18 mouse cellular contexts compared by ENCODE assay signal in the genomic region with DNA sequence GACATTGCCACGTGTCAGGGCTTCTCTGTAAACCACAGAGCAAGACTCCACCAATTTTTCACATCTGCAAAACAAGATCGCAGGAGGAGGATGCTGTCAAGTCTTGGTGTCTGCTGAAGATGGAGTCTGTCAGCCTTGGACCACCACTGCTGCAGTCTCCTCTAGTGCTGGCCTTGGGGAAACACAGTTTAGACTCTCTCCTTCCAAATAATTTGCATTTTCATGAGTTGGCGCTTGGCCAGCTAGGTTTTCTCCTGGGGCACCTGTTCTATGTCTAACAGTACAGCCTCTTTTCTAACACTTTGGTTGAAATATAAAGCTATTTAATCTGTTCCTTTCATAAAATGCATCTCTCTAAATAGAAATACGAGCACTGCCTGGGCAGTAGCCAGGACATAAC. TPM values are rescaled to one million over a fixed set of nuclear protein-coding genes. Genes with fewer than 3 reads are reported as not detected.
A peak's percentile ranks its signal among the peaks of the same experiment; 100 is the strongest.
DNase-seq lines count a peak whose midpoint lies in the region; ATAC-seq and TF ChIP-seq lines count a peak whose summit lies in the region.
"Had no signal": no experiment of that assay in that cellular context is flagged by ENCODE, and none has a peak within 500 bp of the region (broad histone marks: within the 10 kb centered on the region; RNA-seq: fewer than 3 reads in every experiment).

No protein-coding gene starts in this region.

- TF ChIP-seq POLR2A in kidney, adult 2 months (IDR thresholded peaks at IDR 0.05; ENCODE audit: low read depth, low read length), result no peak
- no peak for TF ChIP-seq POLR2A in brain, embryonic 14.5 days (IDR thresholded peaks at IDR 0.05; ENCODE audit: borderline replicate concordance, extremely low read depth, insufficient read depth, insufficient read length, poor library complexity, severe bottlenecking)

- H3K27me3 ChIP-seq in forebrain, embryonic 15.5 days, result no peaks in the 10 kb centered on the region
- no peaks in the 10 kb centered on the region for H3K27me3 ChIP-seq in forebrain, embryonic 16.5 days (replicated peaks; ENCODE audit: control insufficient read depth, insufficient read depth, low read length)
- H3K27me3 ChIP-seq in kidney, adult 2 months (replicated peaks; ENCODE audit: control insufficient read depth, insufficient read depth, low read length), result no peaks in the 10 kb centered on the region
- no peaks in the 10 kb centered on the region for H3K27me3 ChIP-seq in kidney, embryonic 14.5 days (ENCODE audit: control insufficient read depth, insufficient read depth, low read length)
- no peaks in the 10 kb centered on the region for H3K27me3 ChIP-seq in intestine, postnatal 0 days (replicated peaks; ENCODE audit: control insufficient read depth, insufficient read depth, low read length)
- H3K27me3 ChIP-seq: embryonic facial prominence, embryonic 12.5 days; heart, embryonic 15.5 days had no signal

- intact Hi-C loops in left cerebral cortex, postnatal 14 days (cut with DNase I), result no loop called here

- WGBS in forebrain, embryonic 15.5 days, result 72% methylated on average over 4 of the region's 4 CpGs
- 60% methylated on average over 4 of the region's 4 CpGs for WGBS in forebrain, embryonic 16.5 days
- WGBS in kidney, adult 2 months, result 66% methylated on average over 4 of the region's 4 CpGs
- 83% methylated on average over 4 of the region's 4 CpGs for WGBS in kidney, embryonic 14.5 days
- 69% methylated on average over 4 of the region's 4 CpGs for WGBS in intestine, postnatal 0 days

- ATAC-seq in forebrain, embryonic 15.5 days (replicated peaks), result 0 out of 2 replicates have a peak, but pooled peaks have one; percentile 48
- no peak for ATAC-seq in forebrain, embryonic 16.5 days
- ATAC-seq in kidney, embryonic 14.5 days (ENCODE audit: low FRiP score, low TSS enrichment), result no peak
- no peak for ATAC-seq in intestine, postnatal 0 days

- TF ChIP-seq CTCF in kidney, adult 2 months (conservative IDR thresholded peaks at IDR 0.05; ENCODE audit: insufficient read depth, insufficient read length, low read depth, low read length), result no peak
- no peak for TF ChIP-seq CTCF in brain, embryonic 14.5 days (IDR thresholded peaks at IDR 0.05; ENCODE audit: borderline replicate concordance, extremely low read depth, insufficient read depth, insufficient read length)
- no peak for TF ChIP-seq CTCF in intestine, postnatal 0 days (IDR thresholded peaks at IDR 0.05; ENCODE audit: low read depth)

- H3K9ac ChIP-seq in forebrain, embryonic 15.5 days (replicated peaks), result no peak overlapping the region
- no peak overlapping the region for H3K9ac ChIP-seq in forebrain, embryonic 16.5 days (replicated peaks; ENCODE audit: low read depth, low read length)
- H3K9ac ChIP-seq in kidney, embryonic 14.5 days (ENCODE audit: low read depth, low read length), result no peak overlapping the region
- no peak overlapping the region for H3K9ac ChIP-seq in intestine, postnatal 0 days (ENCODE audit: low read depth, low read length)
- H3K9ac ChIP-seq: embryonic facial prominence, embryonic 12.5 days; heart, embryonic 15.5 days; hindbrain, embryonic 14.5 days had no signal

- H3K4me2 ChIP-seq in forebrain, embryonic 15.5 days (replicated peaks), result no peak overlapping the region
- H3K4me2 ChIP-seq in forebrain, embryonic 16.5 days (ENCODE audit: low read length), result no peak overlapping the region
- H3K4me2 ChIP-seq in kidney, embryonic 14.5 days (replicated peaks; ENCODE audit: low read depth, low read length), result no peak overlapping the region
- H3K4me2 ChIP-seq in intestine, postnatal 0 days (replicated peaks; ENCODE audit: low read depth), result no peak overlapping the region
- H3K4me2 ChIP-seq: embryonic facial prominence, embryonic 12.5 days; heart, embryonic 11.5 days; heart, embryonic 15.5 days; hindbrain, embryonic 14.5 days had no signal

- H3K36me3 ChIP-seq in forebrain, embryonic 15.5 days, result no peaks in the 10 kb centered on the region
- no peaks in the 10 kb centered on the region for H3K36me3 ChIP-seq in forebrain, embryonic 16.5 days (ENCODE audit: control insufficient read depth, insufficient read depth)
- H3K36me3 ChIP-seq in kidney, adult 2 months (ENCODE audit: control insufficient read depth, insufficient read depth, low read length), result no peaks in the 10 kb centered on the region
- no peaks in the 10 kb centered on the region for H3K36me3 ChIP-seq in kidney, embryonic 14.5 days (ENCODE audit: control insufficient read depth, insufficient read depth, low read length)
- no peaks in the 10 kb centered on the region for H3K36me3 ChIP-seq in intestine, postnatal 0 days (ENCODE audit: control insufficient read depth, insufficient read depth)
- H3K36me3 ChIP-seq: embryonic facial prominence, embryonic 12.5 days; heart, embryonic 15.5 days; hindbrain, embryonic 10.5 days had no signal

- H3K4me1 ChIP-seq in forebrain, embryonic 15.5 days, result no peaks in the 10 kb centered on the region
- H3K4me1 ChIP-seq in forebrain, embryonic 16.5 days (replicated peaks; ENCODE audit: control insufficient read depth, insufficient read depth, low read length), result no peaks in the 10 kb centered on the region
- H3K4me1 ChIP-seq in kidney, adult 2 months (ENCODE audit: control insufficient read depth, insufficient read depth, low read length), result peaks cover under 1% of the 10 kb centered on the region; the same call in 1 of the 2 replicates
- no peaks in the 10 kb centered on the region for H3K4me1 ChIP-seq in kidney, embryonic 14.5 days (ENCODE audit: control insufficient read depth, insufficient read depth, low read length)
- no peaks in the 10 kb centered on the region for H3K4me1 ChIP-seq in intestine, postnatal 0 days (replicated peaks; ENCODE audit: control insufficient read depth, insufficient read depth, low read length)
- H3K4me1 ChIP-seq: embryonic facial prominence, embryonic 12.5 days; heart, embryonic 15.5 days; hindbrain, embryonic 10.5 days had no signal

- DNase-seq in kidney, adult 2 months, result peak; percentile 31
- peak; percentile 45 for DNase-seq in brain, embryonic 14.5 days (ENCODE audit: low read depth)
- peak; percentile 40 for DNase-seq in kidney, postnatal 14 days
- DNase-seq in left cerebral cortex, postnatal 14 days (ENCODE audit: low spot score in 2 of 2), result no peak
- DNase-seq: adrenal gland, adult 2 months; adrenal gland, postnatal 25 days; cerebellum, adult 2 months; heart, adult 2 months; heart, postnatal 14 days had no signal

- H3K27ac ChIP-seq in forebrain, embryonic 15.5 days (replicated peaks), result no peak overlapping the region
- no peak overlapping the region for H3K27ac ChIP-seq in forebrain, embryonic 16.5 days (ENCODE audit: low read length)
- H3K27ac ChIP-seq in kidney, adult 2 months (ENCODE audit: insufficient read depth, low read depth, low read length), result no peak overlapping the region
- no peak overlapping the region for H3K27ac ChIP-seq in kidney, embryonic 14.5 days (ENCODE audit: low read depth, low read length)
- H3K27ac ChIP-seq in intestine, postnatal 0 days (ENCODE audit: low read depth, low read length), result no peak overlapping the region
- H3K27ac ChIP-seq: embryonic facial prominence, embryonic 12.5 days; heart, adult 2 months; heart, embryonic 15.5 days; hindbrain, embryonic 10.5 days; hindbrain, embryonic 14.5 days had no signal

- no peaks in the 10 kb centered on the region for H3K9me3 ChIP-seq in forebrain, embryonic 15.5 days
- H3K9me3 ChIP-seq in forebrain, embryonic 16.5 days (ENCODE audit: control insufficient read depth, low read length), result 0 out of 2 replicates have a peak, but pooled peaks cover 2% of the 10 kb centered on the region
- peaks cover 8% of the 10 kb centered on the region; the same call in 1 of the 2 replicates for H3K9me3 ChIP-seq in kidney, embryonic 14.5 days (ENCODE audit: control insufficient read depth, low read length)
- H3K9me3 ChIP-seq in intestine, postnatal 0 days (ENCODE audit: control insufficient read depth), result no peaks in the 10 kb centered on the region
- H3K9me3 ChIP-seq: heart, embryonic 15.5 days had no signal

- H3K4me3 ChIP-seq in forebrain, embryonic 15.5 days, result no peak overlapping the region
- no peak overlapping the region for H3K4me3 ChIP-seq in forebrain, embryonic 16.5 days (replicated peaks; ENCODE audit: low read length)
- H3K4me3 ChIP-seq in kidney, adult 2 months (ENCODE audit: insufficient read depth, low read depth, low read length), result no peak overlapping the region
- H3K4me3 ChIP-seq in kidney, embryonic 14.5 days (ENCODE audit: low read length), result no peak overlapping the region
- H3K4me3 ChIP-seq in intestine, postnatal 0 days (ENCODE audit: low read depth, low read length), result no peak overlapping the region
- H3K4me3 ChIP-seq: embryonic facial prominence, embryonic 12.5 days; heart, adult 2 months; heart, embryonic 15.5 days; hindbrain, embryonic 10.5 days had no signal

RNA-seq across cellular contexts. Expression of a gene that starts 38.2 kb away (rescaled TPM):
- polyA plus RNA-seq in forebrain, embryonic 15.5 days (2015; fragmentation: Nextera tagmentation; extraction: Ambion mirVana), result 165 and 181 TPM in 2 replicates
- 182 and 188 TPM in 2 replicates for polyA plus RNA-seq in forebrain, embryonic 16.5 days (2015; fragmentation: Nextera tagmentation; extraction: Ambion mirVana)
- polyA plus RNA-seq in kidney, adult 2 months (2012; rRNA removed), result 7.9 and 8.2 TPM in 2 replicates
- polyA plus RNA-seq in kidney, embryonic 14.5 days (2014; fragmentation: Nextera tagmentation; extraction: Ambion mirVana), result 128 and 131 TPM in 2 replicates
- 59.0 and 59.6 TPM in 2 replicates for polyA plus RNA-seq in brain, embryonic 14.5 days (2012; rRNA removed)
- total RNA-seq in left cerebral cortex, postnatal 14 days (2021), result 10 to 100 TPM; 85.0 to 91.1 TPM
- 98.3 and 113 TPM in 2 replicates for polyA plus RNA-seq in intestine, postnatal 0 days (2015; fragmentation: Nextera tagmentation; extraction: Ambion mirVana)

Comparison
In these comparisons a context has a peak if more than half of its experiments do, and no peak if none do; other contexts are left out.
1. DNase-seq: peak in kidney, adult 2 months (single experiment), brain, embryonic 14.5 days (single experiment) and kidney, postnatal 14 days (single experiment); none in left cerebral cortex, postnatal 14 days (0 of 2).